Mouse (Mus musculus): ENCODE data around the gene Aplp1. TPM values are rescaled to one million over a fixed set of nuclear protein-coding genes. Genes with fewer than 3 reads are reported as not detected.

The Aplp1 gene
- total and polyA plus RNA-seq, 2 experiments from 2014 or later: 3.6 to 4.2 TPM

- ATAC-seq (ENCODE audit: insufficient read depth, low read depth) (no peak), DNase-seq (ENCODE audit: low spot score) (no peak)
- no peaks in the 10 kb centered on the region for H3K4me1 ChIP-seq (ENCODE audit: control insufficient read depth, insufficient read depth)
- H3K27me3 ChIP-seq (ENCODE audit: control insufficient read depth, insufficient read depth, low read length): peaks cover 91% of the 10 kb centered on the region
- WGBS: 2% methylated on average over 31 of the region's 31 CpGs
- no peak overlapping the region for H3K4me3 ChIP-seq (ENCODE audit: low read depth, low read length)
- H3K27ac ChIP-seq (ENCODE audit: low read depth): no peak overlapping the region
- no peak overlapping the region for H3K9ac ChIP-seq (replicated peaks; ENCODE audit: low read depth, low read length)
- no peaks in the 10 kb centered on the region for H3K36me3 ChIP-seq (replicated peaks; ENCODE audit: control insufficient read depth, insufficient read depth, low read length)
- H3K9me3 ChIP-seq (replicated peaks; ENCODE audit: control insufficient read depth, low read length): no peaks in the 10 kb centered on the region
- H3K4me2 ChIP-seq (ENCODE audit: low read depth, low read length): 0 out of 2 replicates have a peak overlapping the region, but pooled peaks have one; percentile 5
- no peak for TF ChIP-seq CTCF (IDR thresholded peaks at IDR 0.05; ENCODE audit: low read depth)
- TF ChIP-seq EP300 (IDR thresholded peaks at IDR 0.05; ENCODE audit: low read depth): no peak
These were observed 11.7 kb upstream of the Aplp1 start for GRCm38 (mm10) chr7:30456911-30457628.

GRCm38 (mm10) chr7:30456487-30456886 is 11.2 kb upstream of the Aplp1 start:
- Histone ChIP-seq H3K9ac (replicated peaks; ENCODE audit: low read depth, low read length) (no peak overlapping the region), H3K27me3 (ENCODE audit: control insufficient read depth, insufficient read depth, low read length) (peaks cover 90% of the 10 kb centered on the region), H3K4me3 (ENCODE audit: low read depth, low read length) (no peak overlapping the region), H3K9me3 (replicated peaks; ENCODE audit: control insufficient read depth, low read length) (no peaks in the 10 kb centered on the region), H3K27ac (ENCODE audit: low read depth) (no peak overlapping the region), H3K4me1 (ENCODE audit: control insufficient read depth, insufficient read depth) (no peaks in the 10 kb centered on the region), H3K36me3 (replicated peaks; ENCODE audit: control insufficient read depth, insufficient read depth, low read length) (no peaks in the 10 kb centered on the region), H3K4me2 (ENCODE audit: low read depth, low read length) (no peak overlapping the region)
- DNase-seq (ENCODE audit: low spot score) (no peak), ATAC-seq (ENCODE audit: insufficient read depth, low read depth) (no peak)
- TF ChIP-seq CTCF (IDR thresholded peaks at IDR 0.05; ENCODE audit: low read depth): no peak
- WGBS: 3% methylated on average over 9 of the region's 9 CpGs

- no peak overlapping the region for H3K27ac ChIP-seq (ENCODE audit: low read depth)
- H3K36me3 ChIP-seq (replicated peaks; ENCODE audit: control insufficient read depth, insufficient read depth, low read length): no peaks in the 10 kb centered on the region
- H3K4me1 ChIP-seq (ENCODE audit: control insufficient read depth, insufficient read depth): no peaks in the 10 kb centered on the region
- H3K27me3 ChIP-seq (ENCODE audit: control insufficient read depth, insufficient read depth, low read length): peaks cover 70% of the 10 kb centered on the region
- H3K4me2 ChIP-seq (ENCODE audit: low read depth, low read length): no peak overlapping the region
- H3K4me3 ChIP-seq (ENCODE audit: low read depth, low read length): no peak overlapping the region
- TF ChIP-seq EP300 (IDR thresholded peaks at IDR 0.05; ENCODE audit: low read depth) (no peak), CTCF (IDR thresholded peaks at IDR 0.05; ENCODE audit: low read depth) (no peak)
- DNase-seq (ENCODE audit: low spot score) (no peak), ATAC-seq (ENCODE audit: insufficient read depth, low read depth) (no peak)
- no peak overlapping the region for H3K9ac ChIP-seq (replicated peaks; ENCODE audit: low read depth, low read length)
- no peaks in the 10 kb centered on the region for H3K9me3 ChIP-seq (replicated peaks; ENCODE audit: control insufficient read depth, low read length)
- 14% methylated on average over 6 of the region's 6 CpGs for WGBS
These were observed 8.9 kb upstream of the Aplp1 start for GRCm38 (mm10) chr7:30454259-30454658.

- no peak overlapping the region for H3K9ac ChIP-seq (replicated peaks; ENCODE audit: low read depth, low read length)
- H3K27ac ChIP-seq (ENCODE audit: low read depth): no peak overlapping the region
- H3K4me1 ChIP-seq (ENCODE audit: control insufficient read depth, insufficient read depth): no peaks in the 10 kb centered on the region
- ATAC-seq (ENCODE audit: insufficient read depth, low read depth): no peak
- TF ChIP-seq EP300 (IDR thresholded peaks at IDR 0.05; ENCODE audit: low read depth): no peak
- TF ChIP-seq CTCF (IDR thresholded peaks at IDR 0.05; ENCODE audit: low read depth): no peak
- H3K27me3 ChIP-seq (ENCODE audit: control insufficient read depth, insufficient read depth, low read length): peaks cover 65% of the 10 kb centered on the region
- no peak for DNase-seq (ENCODE audit: low spot score)
- WGBS: 4% methylated on average over 25 of the region's 25 CpGs
- no peaks in the 10 kb centered on the region for H3K36me3 ChIP-seq (replicated peaks; ENCODE audit: control insufficient read depth, insufficient read depth, low read length)
- no peaks in the 10 kb centered on the region for H3K9me3 ChIP-seq (replicated peaks; ENCODE audit: control insufficient read depth, low read length)
- no peak overlapping the region for H3K4me3 ChIP-seq (ENCODE audit: low read depth, low read length)
- no peak overlapping the region for H3K4me2 ChIP-seq (ENCODE audit: low read depth, low read length)
These were observed 8.4 kb upstream of the Aplp1 start for GRCm38 (mm10) chr7:30453766-30454165.

- ATAC-seq (ENCODE audit: insufficient read depth, low read depth) (no peak), DNase-seq (ENCODE audit: low spot score) (no peak)
- Histone ChIP-seq H3K36me3 (replicated peaks; ENCODE audit: control insufficient read depth, insufficient read depth, low read length) (no peaks in the 10 kb centered on the region), H3K9ac (replicated peaks; ENCODE audit: low read depth, low read length) (no peak overlapping the region), H3K4me3 (ENCODE audit: low read depth, low read length) (no peak overlapping the region), H3K27ac (ENCODE audit: low read depth) (no peak overlapping the region), H3K4me2 (ENCODE audit: low read depth, low read length) (no peak overlapping the region), H3K9me3 (replicated peaks; ENCODE audit: control insufficient read depth, low read length) (no peaks in the 10 kb centered on the region), H3K4me1 (ENCODE audit: control insufficient read depth, insufficient read depth) (no peaks in the 10 kb centered on the region), H3K27me3 (ENCODE audit: control insufficient read depth, insufficient read depth, low read length) (peaks cover 60% of the 10 kb centered on the region)
- WGBS: 21% methylated on average over 25 of the region's 25 CpGs
- TF ChIP-seq CTCF (IDR thresholded peaks at IDR 0.05; ENCODE audit: low read depth) (no peak), EP300 (IDR thresholded peaks at IDR 0.05; ENCODE audit: low read depth) (no peak)
These were observed 8.0 kb upstream of the Aplp1 start for GRCm38 (mm10) chr7:30453327-30453726.

- 65% methylated on average over 7 of the region's 7 CpGs for WGBS
- Histone ChIP-seq H3K36me3 (replicated peaks; ENCODE audit: control insufficient read depth, insufficient read depth, low read length) (no peaks in the 10 kb centered on the region), H3K9me3 (replicated peaks; ENCODE audit: control insufficient read depth, low read length) (no peaks in the 10 kb centered on the region), H3K4me1 (ENCODE audit: control insufficient read depth, insufficient read depth) (no peaks in the 10 kb centered on the region), H3K27me3 (ENCODE audit: control insufficient read depth, insufficient read depth, low read length) (peaks cover 42% of the 10 kb centered on the region), H3K4me2 (ENCODE audit: low read depth, low read length) (no peak overlapping the region), H3K4me3 (ENCODE audit: low read depth, low read length) (no peak overlapping the region), H3K9ac (replicated peaks; ENCODE audit: low read depth, low read length) (no peak overlapping the region), H3K27ac (ENCODE audit: low read depth) (no peak overlapping the region)
- DNase-seq (ENCODE audit: low spot score): no peak
- ATAC-seq (ENCODE audit: insufficient read depth, low read depth): no peak
- no peak for TF ChIP-seq CTCF (IDR thresholded peaks at IDR 0.05; ENCODE audit: low read depth)
- TF ChIP-seq EP300 (IDR thresholded peaks at IDR 0.05; ENCODE audit: low read depth): no peak
These were observed 4.9 kb upstream of the Aplp1 start for GRCm38 (mm10) chr7:30450241-30450640.
